Mouse (Mus musculus) hindbrain, embryonic 13.5 days (tissue): Measurements from ENCODE around the gene Urm1. TPM values are rescaled to one million over a fixed set of nuclear protein-coding genes. Genes with fewer than 3 reads are reported as not detected.
"Not testable (repeated sequence)": the region's sequence is repeated elsewhere in the genome, so short reads cannot be mapped to it uniquely, and the experiment has no call there.

ENCODE experiments used
- ATAC-seq: fragments of 200-750 bp; cut with Nextera tagmentation; 2 replicates; pipeline ENCODE4 v1.8.0; 2017; ENCODE audit warnings: moderate TSS enrichment; ENCODE audit not compliant: low FRiP score
- H3K27ac ChIP-seq: fragments of 300-500 bp; sonication (generic); 2 replicates; pipeline ENCODE4 v1.5.1; 2015; ENCODE audit warnings: inconsistent platforms, mild to moderate bottlenecking, moderate library complexity
- H3K27me3 ChIP-seq: fragments of 300-500 bp; sonication (generic); 2 replicates; pipeline ENCODE4 v1.6.1; 2015; ENCODE audit warnings: mild to moderate bottlenecking, inconsistent platforms
- H3K36me3 ChIP-seq: fragments of 300-500 bp; sonication (generic); 2 replicates; pipeline ENCODE4 v1.6.1; 2015; ENCODE audit warnings: mild to moderate bottlenecking, inconsistent platforms
- H3K4me1 ChIP-seq: fragments of 300-500 bp; sonication (generic); replicated peaks from 2 replicates; pipeline ENCODE4 v1.6.1; 2015; ENCODE audit warnings: inconsistent platforms
- H3K4me2 ChIP-seq: fragments of 300-500 bp; sonication (generic); 2 replicates; pipeline ENCODE4 v1.6.1; 2015; ENCODE audit warnings: inconsistent platforms, mild to moderate bottlenecking, moderate library complexity
- H3K4me3 ChIP-seq: fragments of 300-500 bp; sonication (generic); 2 replicates; pipeline ENCODE4 v1.5.1; 2015; ENCODE audit warnings: mild to moderate bottlenecking, inconsistent platforms
- H3K9ac ChIP-seq: fragments of 300-500 bp; sonication (generic); 2 replicates; pipeline ENCODE4 v1.6.1; 2015; ENCODE audit warnings: mild to moderate bottlenecking, inconsistent platforms
- H3K9me3 ChIP-seq: fragments of 300-500 bp; sonication (generic); 2 replicates; pipeline ENCODE4 v1.6.1; 2016; ENCODE audit warnings: inconsistent platforms
- WGBS: fragments of 180-500 bp; shearing (Covaris S2); methylation state at CpG from one replicate; pipeline ENCODE4 v1.1.7; 2015; 5-methylcytosine and 5-hydroxymethylcytosine counted together
- microRNA-seq: library from miRNA; unstranded; fragments of <30 nt; microRNA quantifications from one replicate; pipeline ENCODE4, GENCODE M21; 2016
- polyA plus RNA-seq: library from polyadenylated mRNA; unstranded; fragments of >200 nt; fragmentation: Nextera tagmentation; extraction: Ambion mirVana; gene quantifications from 2 replicates; pipeline ENCODE4 v1.2.1, GENCODE M21; 2015

Gene Urm1
- polyA plus RNA-seq, 1 experiment from 2014 or later: 23.5 TPM

DNA sequence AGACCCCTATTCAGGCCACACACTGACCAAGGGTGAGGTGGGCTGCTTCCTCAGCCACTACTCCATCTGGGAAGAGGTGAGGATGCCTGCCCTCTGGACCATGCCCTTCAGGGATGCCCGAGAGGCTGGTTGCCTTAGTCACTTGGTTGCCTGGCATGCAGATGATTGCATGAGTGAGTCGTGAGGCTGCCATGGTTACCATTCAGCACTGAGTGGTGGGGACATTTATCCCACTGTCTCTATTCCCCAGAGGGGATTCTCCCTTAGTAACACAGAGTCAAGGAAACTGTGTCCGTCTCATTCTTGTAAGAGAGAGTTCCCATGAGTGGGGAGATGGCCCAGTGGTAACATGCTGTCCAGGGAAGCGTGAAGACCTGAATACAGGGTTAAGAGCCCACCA is 58.2 kb downstream of the Urm1 start:
- Histone ChIP-seq H3K4me2 (no peak overlapping the region), H3K36me3 (peaks cover 52% of the 10 kb centered on the region), H3K9ac (no peak overlapping the region), H3K4me3 (no peak overlapping the region), H3K4me1 (peaks cover 8% of the 10 kb centered on the region), H3K27ac (no peak overlapping the region), H3K27me3 (no peaks in the 10 kb centered on the region), H3K9me3 (no peaks in the 10 kb centered on the region)
- 42% methylated on average over 4 of the region's 4 CpGs for WGBS
- ATAC-seq: peak; percentile 72; the same call in 1 of the 2 replicates

DNA sequence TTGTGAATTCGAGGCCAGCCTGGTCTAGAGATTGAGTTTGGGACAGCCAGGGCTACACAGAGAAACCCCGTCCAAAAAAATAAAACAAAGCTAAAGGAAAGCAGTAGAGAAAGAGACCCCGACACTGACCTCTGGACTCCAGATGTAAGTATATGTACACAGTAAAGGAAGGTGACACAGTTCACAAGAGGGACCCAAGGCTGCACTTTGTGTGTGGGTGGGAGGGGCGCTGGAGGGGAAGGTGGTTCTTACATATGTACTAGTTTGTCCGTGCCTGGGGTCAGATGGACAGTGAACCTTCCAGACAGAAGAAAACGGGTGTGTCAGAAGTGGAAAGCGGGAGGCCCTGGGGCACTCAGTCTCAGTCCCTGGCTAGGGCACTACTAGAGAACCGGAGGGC is 59.3 kb downstream of the Urm1 start:
- ATAC-seq: no peak
- H3K9me3 ChIP-seq: no peaks in the 10 kb centered on the region
- H3K4me2 ChIP-seq: no peak overlapping the region
- H3K27me3 ChIP-seq: no peaks in the 10 kb centered on the region
- H3K4me3 ChIP-seq: no peak overlapping the region
- no peak overlapping the region for H3K27ac ChIP-seq
- no peak overlapping the region for H3K9ac ChIP-seq
- peaks cover 8% of the 10 kb centered on the region for H3K4me1 ChIP-seq
- H3K36me3 ChIP-seq: peaks cover 46% of the 10 kb centered on the region
- 75% methylated on average over 8 of the region's 8 CpGs for WGBS

DNA sequence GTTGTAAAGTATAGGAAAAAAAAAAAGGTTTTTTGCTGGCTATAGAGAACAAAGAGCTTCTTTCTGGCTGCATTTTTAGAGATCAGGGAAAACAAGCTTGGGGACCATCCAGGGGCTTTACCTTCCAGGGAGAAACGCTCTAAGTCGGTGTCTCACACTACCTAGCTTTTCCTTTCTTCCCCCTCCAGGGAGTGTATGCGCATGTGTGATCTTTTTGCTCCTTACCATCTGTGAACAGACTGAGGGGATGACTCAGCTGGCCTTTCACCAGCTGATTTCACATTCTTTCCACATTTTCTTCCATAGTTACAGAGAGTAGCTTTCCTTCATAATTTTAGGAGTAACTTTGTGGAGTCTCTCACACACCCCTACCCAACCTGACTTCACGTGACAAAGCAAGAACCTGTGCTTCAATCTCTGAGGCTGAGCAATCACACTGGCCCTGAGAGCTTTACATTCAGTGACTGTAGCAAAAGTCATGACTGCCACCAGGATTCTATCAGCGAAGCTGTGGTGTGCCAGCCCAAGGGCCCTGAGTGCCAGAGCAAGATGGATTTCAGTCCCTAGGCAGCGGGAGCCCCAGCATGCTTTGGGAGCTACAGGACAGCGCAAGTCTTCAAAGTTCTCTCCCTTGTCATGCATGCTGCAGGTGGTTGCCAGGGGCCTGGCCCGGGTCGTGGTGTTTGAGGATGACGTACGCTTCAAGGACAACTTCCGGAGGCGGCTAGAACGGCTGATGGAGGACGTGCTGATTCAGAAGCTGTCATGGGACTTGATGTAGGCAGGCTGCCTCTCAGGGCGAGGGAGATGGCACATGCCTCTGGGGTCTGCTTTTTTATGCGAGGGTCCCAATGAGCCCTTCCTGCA is 60.3 kb downstream of the Urm1 start:
- WGBS: 78% methylated on average over 17 of the region's 17 CpGs
- no peak overlapping the region for H3K27ac ChIP-seq
- peaks cover 41% of the 10 kb centered on the region for H3K36me3 ChIP-seq
- H3K4me1 ChIP-seq: peaks cover 8% of the 10 kb centered on the region
- no peak overlapping the region for H3K4me2 ChIP-seq
- H3K9ac ChIP-seq: no peak overlapping the region
- no peaks in the 10 kb centered on the region for H3K27me3 ChIP-seq
- no peaks in the 10 kb centered on the region for H3K9me3 ChIP-seq
- ATAC-seq: no peak
- no peak overlapping the region for H3K4me3 ChIP-seq

DNA sequence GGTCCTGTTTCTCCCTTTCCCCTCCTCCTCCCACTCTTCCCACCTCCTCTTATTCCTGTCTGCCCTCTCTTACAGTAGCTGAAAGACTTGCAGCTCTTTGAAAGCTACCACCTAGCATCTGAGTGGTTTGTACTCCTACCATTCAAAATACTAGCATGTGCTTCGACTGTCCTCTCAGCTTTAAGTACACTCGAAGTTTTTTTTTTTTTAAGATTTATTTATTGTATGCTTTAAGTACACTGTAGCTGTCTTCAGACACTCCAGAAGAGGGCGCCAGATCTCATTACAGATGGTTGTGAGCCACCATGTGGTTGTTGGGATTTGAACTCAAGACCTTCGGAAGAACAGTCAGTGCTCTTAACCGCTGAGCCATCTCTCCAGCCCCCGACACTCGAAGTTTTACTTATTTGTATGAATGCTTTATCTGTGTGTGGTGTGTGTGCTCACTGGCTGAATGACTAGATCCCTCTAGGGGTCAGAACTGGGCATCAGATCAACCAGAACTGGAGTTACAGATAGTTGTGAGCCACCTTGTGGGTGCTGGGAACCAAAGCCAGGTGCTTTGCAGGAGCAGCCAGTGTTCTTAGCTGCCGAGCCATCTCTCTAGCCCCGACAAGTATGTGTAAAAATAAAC is 66.9 kb downstream of the Urm1 start:
- H3K4me2 ChIP-seq, H3K36me3 ChIP-seq, ATAC-seq, H3K27me3 ChIP-seq, H3K9ac ChIP-seq, H3K27ac ChIP-seq, H3K9me3 ChIP-seq, H3K4me3 ChIP-seq: not testable (repeated sequence)
- H3K4me1 ChIP-seq: peaks cover 19% of the 10 kb centered on the region
- WGBS: 87% methylated on average over 9 of the region's 9 CpGs

DNA sequence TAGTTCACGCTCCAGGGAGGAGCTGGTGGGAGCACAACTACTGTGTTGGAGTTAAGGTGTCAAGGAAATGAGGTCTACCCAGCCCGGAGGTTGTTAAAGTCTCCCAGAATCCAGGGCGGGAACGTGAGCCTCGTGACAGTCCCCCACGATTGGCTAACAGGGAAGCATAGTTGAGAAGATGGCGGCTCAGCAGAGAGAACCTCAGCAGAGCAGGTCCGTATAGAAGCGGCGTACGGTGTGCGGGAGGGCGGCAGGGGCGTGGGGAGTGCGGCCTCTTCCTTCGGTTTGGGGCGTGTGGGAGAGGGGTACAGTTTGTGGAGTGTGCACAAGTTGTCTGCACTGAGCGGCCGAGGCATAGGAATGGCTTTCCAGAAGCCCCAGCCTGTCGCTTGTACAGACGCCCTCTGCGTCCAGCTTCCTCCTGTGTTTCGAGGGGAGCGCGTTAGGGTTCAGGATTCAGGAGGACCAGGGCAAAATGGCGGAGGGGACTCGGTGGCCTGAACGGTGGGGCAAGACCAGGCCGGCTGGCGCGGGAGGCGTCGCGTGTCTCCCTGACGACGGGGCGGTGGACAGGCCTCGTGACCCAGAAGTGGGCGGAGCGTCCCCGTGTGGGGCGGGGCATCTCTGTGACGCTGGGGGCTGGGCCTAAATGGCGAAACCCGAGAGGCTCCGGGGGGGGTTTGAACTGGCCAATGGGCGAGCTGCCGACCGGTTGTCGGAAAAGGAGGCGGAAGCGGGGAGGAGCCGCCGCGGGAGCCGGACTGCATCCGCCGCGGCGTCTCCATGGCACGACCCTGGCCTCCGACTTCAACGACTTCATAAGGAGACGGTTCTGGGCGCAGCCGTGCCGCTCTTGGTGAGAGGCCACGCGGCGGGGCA is 69.4 kb downstream of the Urm1 start, which contains the start of gene Odf2:
Gene Odf2 (plus strand): TSS at position 156 of the 879 bp plus-strand sequence.
- Histone ChIP-seq H3K36me3 (peaks cover 28% of the 10 kb centered on the region), H3K4me1 (peaks cover 23% of the 10 kb centered on the region), H3K27me3 (no peaks in the 10 kb centered on the region), H3K4me3 (peak within 1 kb of the TSS; percentile 98), H3K4me2 (peak within 1 kb of the TSS; percentile 94), H3K9ac (peak within 1 kb of the TSS; percentile 96), H3K9me3 (no peaks in the 10 kb centered on the region), H3K27ac (peak within 1 kb of the TSS; percentile 92)
- peak; percentile 91 for ATAC-seq
- 1% methylated on average over 69 of the region's 70 CpGs for WGBS

DNA sequence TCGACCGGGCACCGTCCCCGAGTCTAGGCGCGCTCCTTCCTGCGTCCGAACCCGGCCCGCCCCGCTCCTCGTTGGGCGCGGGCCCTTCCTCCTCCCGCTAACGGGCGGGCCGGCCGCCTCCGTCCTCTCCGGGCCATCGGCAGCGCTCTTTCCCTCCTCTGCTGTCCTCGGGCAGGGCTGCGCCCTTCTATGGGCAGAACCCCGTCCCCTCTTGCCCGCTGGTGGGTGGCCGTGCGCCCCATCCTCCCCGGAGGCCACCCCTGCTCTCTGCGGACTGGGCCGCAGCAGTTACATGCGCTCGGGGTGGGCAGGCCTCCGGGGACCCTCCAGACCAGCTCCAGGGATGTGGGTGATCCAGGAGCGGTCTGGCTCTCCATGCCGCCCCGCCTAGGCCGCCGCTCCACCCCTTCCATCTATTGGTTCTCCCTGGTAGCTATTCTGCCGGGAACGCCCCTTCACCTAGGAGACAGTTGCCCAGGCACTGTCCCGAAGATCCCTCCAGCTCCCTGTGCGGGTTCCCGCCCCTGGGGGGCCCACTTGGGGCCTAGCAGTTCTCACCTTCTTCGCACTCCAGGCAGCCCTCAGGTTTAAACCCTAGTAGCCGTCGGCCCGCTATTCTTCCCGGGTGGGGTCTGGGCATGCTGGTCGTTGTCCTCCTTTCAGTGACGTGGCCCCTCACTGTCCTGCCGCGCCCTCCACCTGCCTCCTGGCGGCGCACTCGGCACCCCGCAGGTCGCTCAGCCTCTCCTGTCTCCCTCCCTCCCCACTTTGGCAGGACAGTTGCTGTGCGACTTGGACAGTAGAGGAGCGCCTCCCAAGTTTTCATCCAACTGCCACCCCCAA is 70.3 kb downstream of the Urm1 start:
- peak overlapping the region; percentile 92 for H3K27ac ChIP-seq
- H3K4me2 ChIP-seq: peak overlapping the region; percentile 94
- H3K9ac ChIP-seq: peak overlapping the region; percentile 96
- ATAC-seq: peak; percentile 89
- peaks cover 23% of the 10 kb centered on the region for H3K4me1 ChIP-seq
- H3K4me3 ChIP-seq: peak overlapping the region; percentile 98
- H3K9me3 ChIP-seq: no peaks in the 10 kb centered on the region
- WGBS: under 1% methylated on average over 55 of the region's 61 CpGs
- H3K36me3 ChIP-seq: peaks cover 37% of the 10 kb centered on the region
- H3K27me3 ChIP-seq: no peaks in the 10 kb centered on the region

DNA sequence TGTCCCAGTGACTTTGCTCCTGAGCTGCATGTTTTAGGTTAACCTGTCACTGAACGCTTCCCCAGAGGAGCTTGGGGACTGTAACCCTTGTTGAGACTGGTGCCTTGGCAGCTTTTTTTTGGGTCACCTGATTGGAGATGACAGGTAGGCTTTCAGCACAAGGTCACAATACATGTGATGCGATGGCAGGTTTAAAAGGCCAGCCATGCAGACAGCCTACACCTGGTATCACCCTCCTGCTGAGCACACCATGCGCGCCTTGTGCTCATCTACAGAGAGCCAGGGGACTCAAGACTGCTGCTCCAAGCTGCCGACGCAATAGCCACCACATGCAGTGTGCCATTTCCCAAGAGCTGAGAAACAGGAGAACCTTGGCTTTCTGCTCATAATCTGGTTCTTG is 71.9 kb downstream of the Urm1 start:
- peaks cover 23% of the 10 kb centered on the region for H3K4me1 ChIP-seq
- peaks cover 52% of the 10 kb centered on the region for H3K36me3 ChIP-seq
- 98% methylated on average over 6 of the region's 6 CpGs for WGBS
- H3K4me2 ChIP-seq: no peak overlapping the region
- ATAC-seq: no peak
- no peak overlapping the region for H3K27ac ChIP-seq
- no peaks in the 10 kb centered on the region for H3K9me3 ChIP-seq
- H3K27me3 ChIP-seq: no peaks in the 10 kb centered on the region
- no peak overlapping the region for H3K4me3 ChIP-seq
- H3K9ac ChIP-seq: peak overlapping the region; percentile 29

Small RNAs within 50 kb of the gene (microRNA-seq; reads per million reads assigned to microRNA genes)
- gene Mir219a-2: not detected
- gene Mir219b: not detected

Other genes starting within 250 kb of the Urm1 start
- 14.3 and 16.1 TPM in 2 replicates for gene Rapgef1, start 200.4 kb upstream of the Urm1 start, polyA plus RNA-seq
- gene Gm13420, start 68.4 kb upstream of the Urm1 start, polyA plus RNA-seq: not detected in 2 replicates
- gene Gm13547, start 60.8 kb upstream of the Urm1 start, polyA plus RNA-seq: not detected in 2 replicates
- 33.4 and 34.5 TPM in 2 replicates for gene Coq4, start 32.6 kb upstream of the Urm1 start, polyA plus RNA-seq
- 40.0 and 43.0 TPM in 2 replicates for gene Trub2, start 31.6 kb upstream of the Urm1 start, polyA plus RNA-seq
- 32.6 and 33.4 TPM in 2 replicates for gene Slc27a4, start 17.4 kb upstream of the Urm1 start, polyA plus RNA-seq
- gene Cercam, start 49.1 kb downstream of the Urm1 start, polyA plus RNA-seq: 23.8 and 24.9 TPM in 2 replicates
- 70.3 and 78.3 TPM in 2 replicates for gene Odf2, start 69.1 kb downstream of the Urm1 start, polyA plus RNA-seq
- gene Gle1, start 115.4 kb downstream of the Urm1 start, polyA plus RNA-seq: 75.2 and 82.1 TPM in 2 replicates
- gene Sptan1, start 145.5 kb downstream of the Urm1 start, polyA plus RNA-seq: 192 and 203 TPM in 2 replicates
- 64.2 and 67.0 TPM in 2 replicates for gene Wdr34, start 228.8 kb downstream of the Urm1 start, polyA plus RNA-seq
- gene Set, start 237.3 kb downstream of the Urm1 start, polyA plus RNA-seq: 400 TPM in 2 replicates